Mouse (Mus musculus) stomach, postnatal 0 days (tissue): Measurements from ENCODE around the gene Kif6. TPM values are rescaled to one million over a fixed set of nuclear protein-coding genes. Genes with fewer than 3 reads are reported as not detected.

ENCODE experiments used
- ATAC-seq: fragments of 200-750 bp; cut with Nextera tagmentation; 2 replicates; pipeline ENCODE4 v1.8.0; 2017; ENCODE audit not compliant: low FRiP score, low TSS enrichment
- DNase-seq: peaks from one replicate; pipeline ENCODE4 v3.0.0-alpha.2; 2016; ENCODE audit warnings: low spot score
- H3K27ac ChIP-seq: fragments of 300-500 bp; sonication (generic); replicated peaks from 2 replicates; pipeline ENCODE4 v1.5.1; 2014; ENCODE audit warnings: mild to moderate bottlenecking, control low read depth
- H3K27me3 ChIP-seq: fragments of 300-500 bp; sonication (generic); 2 replicates; pipeline ENCODE4 v1.6.1; 2014; ENCODE audit warnings: low read length; ENCODE audit not compliant: control insufficient read depth, insufficient read depth
- H3K36me3 ChIP-seq: fragments of 300-500 bp; sonication (generic); 2 replicates; pipeline ENCODE4 v1.6.1; 2014; ENCODE audit warnings: low read length, mixed read lengths; ENCODE audit not compliant: control insufficient read depth, insufficient read depth
- H3K4me1 ChIP-seq: fragments of 300-500 bp; sonication (generic); replicated peaks from 2 replicates; pipeline ENCODE4 v1.6.1; 2014; ENCODE audit warnings: antibody characterized with exemption; ENCODE audit not compliant: control insufficient read depth, insufficient read depth
- H3K4me2 ChIP-seq: fragments of 300-500 bp; sonication (generic); replicated peaks from 2 replicates; pipeline ENCODE4 v1.6.1; 2014; ENCODE audit warnings: low read depth, mild to moderate bottlenecking, control low read depth, moderate library complexity
- H3K4me3 ChIP-seq: fragments of 300-500 bp; sonication (generic); 2 replicates; pipeline ENCODE4 v1.5.1; 2014; ENCODE audit warnings: low read depth, low read length, control low read depth
- H3K9ac ChIP-seq: fragments of 300-500 bp; sonication (generic); 2 replicates; pipeline ENCODE4 v1.6.1; 2014; ENCODE audit warnings: mild to moderate bottlenecking, low read length, control low read depth, mixed read lengths
- H3K9me3 ChIP-seq: fragments of 300-500 bp; sonication (generic); 2 replicates; pipeline ENCODE4 v1.6.1; 2016; ENCODE audit warnings: low read length; ENCODE audit not compliant: control insufficient read depth
- CTCF ChIP-seq: IDR thresholded peaks from 2 replicates; pipeline ENCODE4 v1.5.1; 2016; ENCODE audit warnings: antibody characterized with exemption, low read depth, mild to moderate bottlenecking, moderate library complexity
- EP300 ChIP-seq: optimal IDR thresholded peaks from 2 replicates; pipeline ENCODE3; 2016; ENCODE audit warnings: antibody characterized with exemption
- WGBS: fragments of 180-500 bp; shearing (Covaris S2); extraction: QIAGEN DNeasy Blood & Tissue Kit; methylation state at CpG from one replicate; pipeline ENCODE4 v1.1.7; 2014; 5-methylcytosine and 5-hydroxymethylcytosine counted together
- polyA plus RNA-seq: library from polyadenylated mRNA; unstranded; fragments of >200 nt; fragmentation: Nextera tagmentation; extraction: Ambion mirVana; gene quantifications from 2 replicates; pipeline ENCODE4 v1.2.1, GENCODE M21; 2015

Gene Kif6
- polyA plus RNA-seq, 1 experiment from 2014 or later: 0.85 TPM

GRCm38 (mm10) chr17:49825831-49826230 is 210.9 kb downstream of the Kif6 start:
- no peak overlapping the region for H3K27ac ChIP-seq
- no peaks in the 10 kb centered on the region for H3K4me1 ChIP-seq
- DNase-seq: no peak
- no peak for ATAC-seq
- no peaks in the 10 kb centered on the region for H3K36me3 ChIP-seq
- 89% methylated on average over 5 of the region's 5 CpGs for WGBS
- H3K4me3 ChIP-seq: no peak overlapping the region
- H3K27me3 ChIP-seq: no peaks in the 10 kb centered on the region
- TF ChIP-seq CTCF (no peak), EP300 (no peak)
- H3K9ac ChIP-seq: no peak overlapping the region
- no peaks in the 10 kb centered on the region for H3K9me3 ChIP-seq
- no peak overlapping the region for H3K4me2 ChIP-seq

GRCm38 (mm10) chr17:49831745-49832144 is 216.8 kb downstream of the Kif6 start:
- Histone ChIP-seq H3K4me2 (no peak overlapping the region), H3K9me3 (no peaks in the 10 kb centered on the region), H3K9ac (no peak overlapping the region), H3K36me3 (no peaks in the 10 kb centered on the region), H3K27me3 (no peaks in the 10 kb centered on the region), H3K27ac (no peak overlapping the region), H3K4me1 (no peaks in the 10 kb centered on the region), H3K4me3 (no peak overlapping the region)
- WGBS: 46% methylated on average over 3 of the region's 3 CpGs
- TF ChIP-seq CTCF (no peak), EP300 (no peak)
- DNase-seq: no peak
- ATAC-seq: no peak

GRCm38 (mm10) chr17:49834044-49834545 is 219.2 kb downstream of the Kif6 start:
- no peak for ATAC-seq
- Histone ChIP-seq H3K4me1 (no peaks in the 10 kb centered on the region), H3K4me3 (no peak overlapping the region), H3K9me3 (no peaks in the 10 kb centered on the region), H3K27me3 (no peaks in the 10 kb centered on the region), H3K4me2 (no peak overlapping the region), H3K9ac (no peak overlapping the region), H3K36me3 (no peaks in the 10 kb centered on the region), H3K27ac (no peak overlapping the region)
- no peak for DNase-seq
- 62% methylated on average over 5 of the region's 5 CpGs for WGBS
- TF ChIP-seq CTCF (no peak), EP300 (no peak)

GRCm38 (mm10) chr17:49837417-49837816 is 222.5 kb downstream of the Kif6 start:
- WGBS: 74% methylated on average over 5 of the region's 5 CpGs
- ATAC-seq: no peak
- no peak overlapping the region for H3K9ac ChIP-seq
- TF ChIP-seq EP300 (no peak), CTCF (no peak)
- H3K4me3 ChIP-seq: no peak overlapping the region
- H3K4me1 ChIP-seq: no peaks in the 10 kb centered on the region
- H3K27me3 ChIP-seq: no peaks in the 10 kb centered on the region
- H3K4me2 ChIP-seq: no peak overlapping the region
- DNase-seq: no peak
- no peaks in the 10 kb centered on the region for H3K36me3 ChIP-seq
- no peak overlapping the region for H3K27ac ChIP-seq
- no peaks in the 10 kb centered on the region for H3K9me3 ChIP-seq

GRCm38 (mm10) chr17:49839243-49839642 is 224.3 kb downstream of the Kif6 start:
- Histone ChIP-seq H3K9ac (no peak overlapping the region), H3K9me3 (no peaks in the 10 kb centered on the region), H3K36me3 (no peaks in the 10 kb centered on the region), H3K4me2 (no peak overlapping the region), H3K4me3 (no peak overlapping the region), H3K27me3 (no peaks in the 10 kb centered on the region), H3K27ac (no peak overlapping the region), H3K4me1 (no peaks in the 10 kb centered on the region)
- WGBS: 60% methylated on average over 3 of the region's 3 CpGs
- no peak for DNase-seq
- no peak for ATAC-seq
- no peak for TF ChIP-seq CTCF
- TF ChIP-seq EP300: no peak

- no peak for DNase-seq
- TF ChIP-seq EP300: no peak
- no peak for TF ChIP-seq CTCF
These were observed 236.3 kb downstream of the Kif6 start for GRCm38 (mm10) chr17:49851210-49851609.

More at GRCm38 (mm10) chr17:49851210-49851609, 236.3 kb downstream of the Kif6 start:
- H3K9ac ChIP-seq: no peak overlapping the region
- H3K27me3 ChIP-seq: no peaks in the 10 kb centered on the region
- H3K4me2 ChIP-seq: no peak overlapping the region
- H3K36me3 ChIP-seq: no peaks in the 10 kb centered on the region
- H3K4me3 ChIP-seq: no peak overlapping the region
- 46% methylated on average over 3 of the region's 3 CpGs for WGBS
- H3K9me3 ChIP-seq: no peaks in the 10 kb centered on the region
- H3K27ac ChIP-seq: no peak overlapping the region
- ATAC-seq: no peak
- no peaks in the 10 kb centered on the region for H3K4me1 ChIP-seq
